In genomic region chr2:35582341-35582941, GRCm38 (mm10) we compare ENCODE assay signal across 8 mouse cellular contexts. TPM values are rescaled to one million over a fixed set of nuclear protein-coding genes. Genes with fewer than 3 reads are reported as not detected.
DNase-seq lines count a peak whose midpoint lies in the region; ATAC-seq lines count a peak whose summit lies in the region.

No protein-coding gene starts in this region.

- no peaks in the 10 kb centered on the region for H3K9me3 ChIP-seq in hindbrain, embryonic 10.5 days

- peaks cover 92% of the 10 kb centered on the region for H3K27me3 ChIP-seq in hindbrain, embryonic 10.5 days (ENCODE audit: insufficient read depth, poor library complexity, severe bottlenecking)

- no peaks in the 10 kb centered on the region for H3K36me3 ChIP-seq in hindbrain, embryonic 10.5 days

- peak; percentile 28 for ATAC-seq in frontal cortex, adult (ENCODE audit: low TSS enrichment)
- ATAC-seq in erythroid progenitor cell, adult 5-6 weeks (replicated peaks; ENCODE audit: low FRiP score, poor library complexity, severe bottlenecking): no peak

- H3K27ac ChIP-seq in hindbrain, embryonic 10.5 days: peak overlapping the region; percentile 86

- H3K4me3 ChIP-seq in hindbrain, embryonic 10.5 days: peak overlapping the region; percentile 66

- DNase-seq in Muller cell, postnatal 12 days (ENCODE audit: inconsistent ontology term): peak; percentile 88
- DNase-seq in cerebellum, adult 18-20 months: peak; percentile 72 to 84
- peak; percentile 62 for DNase-seq in hindbrain, embryonic 10.5 days (ENCODE audit: low spot score)
- peak; percentile 59 to 70 for DNase-seq in layer of hippocampus, postnatal 10 days (ENCODE audit: low spot score in 2 of 2)
- DNase-seq in lung, postnatal 10 days: peak; percentile 81
- DNase-seq in right cerebral cortex, postnatal 25 days: peak; percentile 49

- under 1% methylated on average over 46 of the region's 46 CpGs for WGBS in hindbrain, embryonic 10.5 days

- H3K4me1 ChIP-seq in hindbrain, embryonic 10.5 days (replicated peaks): peaks cover 60% of the 10 kb centered on the region

RNA-seq across cellular contexts. Expression of gene Dab2ip, which starts 24.4 kb away (rescaled TPM):
- polyA plus RNA-seq in hindbrain, embryonic 10.5 days (2016; fragmentation: Nextera tagmentation; extraction: Ambion mirVana): 26.9 and 28.8 TPM in 2 replicates
- 100 to 1,000 TPM; 130 TPM for total RNA-seq in layer of hippocampus, postnatal 10 days (2021)
- total RNA-seq in erythroid progenitor cell, adult 5-6 weeks (2015; ENCODE audit: low replicate concordance): not detected in 2 replicates
- total RNA-seq in erythroid progenitor cell, adult 5-6 weeks (2017; ENCODE audit: low replicate concordance): 0.15 and 1.2 TPM in 2 replicates

Comparison
In these comparisons a context has a peak if more than half of its experiments do, and no peak if none do; other contexts are left out.
1. RNA of gene Dab2ip, which starts 24.4 kb away (total RNA-seq): 130 TPM in layer of hippocampus, postnatal 10 days; 0.15 to 1.2 TPM in erythroid progenitor cell, adult 5-6 weeks; every median in the first group is over 10 times any median in the second.
2. Peak in every context shown above with its lines, with median percentiles within 50 percentile points of each other: DNase-seq.